8 mouse cellular contexts compared by ENCODE assay signal in genomic region chr4:131115247-131115646, GRCm38 (mm10).
DNase-seq lines count a peak whose midpoint lies in the region; ATAC-seq and TF ChIP-seq lines count a peak whose summit lies in the region.

No protein-coding gene starts in this region.

- no peak overlapping the region for H3K9ac ChIP-seq in hindbrain, embryonic 16.5 days (ENCODE audit: low read depth, low read length)
- H3K9ac ChIP-seq in CH12.LX (ENCODE audit: insufficient read depth, low read depth) = no peak overlapping the region
- H3K9ac ChIP-seq in lung, embryonic 14.5 days = no peak overlapping the region

- intact Hi-C loops in heart, postnatal 14 days (cut with DNase I) = no loop called here

- dilution Hi-C loops in CH12.LX (cut with MboI; ENCODE audit: extremely low pct_ligation_motif_present, extremely low pct_unique_long_range_greater_than_20kb, low sequenced_read_pairs) = no loop called here

- no peaks in the 10 kb centered on the region for H3K36me3 ChIP-seq in hindbrain, embryonic 10.5 days
- no peaks in the 10 kb centered on the region for H3K36me3 ChIP-seq in hindbrain, embryonic 16.5 days (ENCODE audit: control insufficient read depth, insufficient read depth, low read length)
- no peaks in the 10 kb centered on the region for H3K36me3 ChIP-seq in CH12.LX (replicated peaks in 1 of 2; ENCODE audit: control insufficient read depth in 1 of 2, insufficient read depth in 1 of 2, low read length in 1 of 2)
- no peaks in the 10 kb centered on the region for H3K36me3 ChIP-seq in lung, embryonic 14.5 days (ENCODE audit: insufficient read depth)

- no peaks in the 10 kb centered on the region for H3K79me2 ChIP-seq in CH12.LX (replicated peaks; ENCODE audit: control insufficient read depth, extremely low read depth, insufficient read depth, poor library complexity, severe bottlenecking)

- no peak for TF ChIP-seq RAD21 in CH12.LX (IDR thresholded peaks at IDR 0.05; ENCODE audit: low read depth, low read length)

- ATAC-seq in hindbrain, embryonic 16.5 days = no peak
- ATAC-seq in lung, embryonic 14.5 days (ENCODE audit: insufficient read depth) = no peak

- peaks cover 6% of the 10 kb centered on the region; the same call in 1 of the 2 replicates for H3K27me3 ChIP-seq in hindbrain, embryonic 10.5 days (ENCODE audit: insufficient read depth, poor library complexity, severe bottlenecking)
- H3K27me3 ChIP-seq in hindbrain, embryonic 16.5 days (replicated peaks; ENCODE audit: control insufficient read depth, insufficient read depth, low read length) = no peaks in the 10 kb centered on the region
- H3K27me3 ChIP-seq in CH12.LX (replicated peaks) = peaks cover 43% of the 10 kb centered on the region
- no peaks in the 10 kb centered on the region for H3K27me3 ChIP-seq in lung, embryonic 14.5 days (ENCODE audit: insufficient read depth, low read length)

- in situ Hi-C loops in CH12.LX (cut with MboI; ENCODE audit: low pct_ligation_motif_present, low pct_unique_long_range_greater_than_20kb, low sequenced_read_pairs) = no loop called here

- TF ChIP-seq POLR2A in CH12.LX (IDR thresholded peaks at IDR 0.05; ENCODE audit: low read depth, low read length) = no peak

- peaks cover 27% of the 10 kb centered on the region for H3K4me1 ChIP-seq in hindbrain, embryonic 10.5 days (replicated peaks)
- H3K4me1 ChIP-seq in hindbrain, embryonic 16.5 days (ENCODE audit: control insufficient read depth, insufficient read depth, low read depth, low read length) = no peaks in the 10 kb centered on the region; the same call in 1 of the 2 replicates
- no peaks in the 10 kb centered on the region for H3K4me1 ChIP-seq in CH12.LX (ENCODE audit: control insufficient read depth in 1 of 2, insufficient read depth in 2 of 2)
- H3K4me1 ChIP-seq in lung, embryonic 14.5 days (ENCODE audit: insufficient read depth) = no peaks in the 10 kb centered on the region

- no peaks in the 10 kb centered on the region for H3K9me3 ChIP-seq in hindbrain, embryonic 10.5 days
- no peaks in the 10 kb centered on the region for H3K9me3 ChIP-seq in hindbrain, embryonic 16.5 days (ENCODE audit: control insufficient read depth, low read length)
- H3K9me3 ChIP-seq in CH12.LX (replicated peaks; ENCODE audit: low read length) = no peaks in the 10 kb centered on the region
- no peaks in the 10 kb centered on the region for H3K9me3 ChIP-seq in lung, embryonic 14.5 days (ENCODE audit: low read depth, low read length)

- TF ChIP-seq EP300 in CH12.LX (IDR thresholded peaks at IDR 0.05; ENCODE audit: low read length) = no peak

- no peak overlapping the region for H3K4me3 ChIP-seq in hindbrain, embryonic 10.5 days
- no peak overlapping the region for H3K4me3 ChIP-seq in hindbrain, embryonic 16.5 days (ENCODE audit: low read length)
- no peak overlapping the region for H3K4me3 ChIP-seq in CH12.LX (replicated peaks in 1 of 3; ENCODE audit: low read depth in 2 of 3, low read length in 2 of 3, poor library complexity in 1 of 3)
- H3K4me3 ChIP-seq in lung, embryonic 14.5 days (ENCODE audit: low read depth, low read length) = no peak overlapping the region

- DNase-seq in hindbrain, embryonic 10.5 days (ENCODE audit: low spot score) = peak; percentile 77
- peak; percentile 45 for DNase-seq in CH12.LX (ENCODE audit: extremely low read depth)
- DNase-seq in adrenal gland, postnatal 36 days = peak; percentile 80 to 83
- DNase-seq in heart, postnatal 14 days = peak; percentile 77 to 87
- DNase-seq in lung, embryonic 14.5 days = peak; percentile 95
- DNase-seq in thymus, postnatal 14 days = peak; percentile 43
- no peak for DNase-seq in MN1 (ENCODE audit: low spot score)

- H3K4me2 ChIP-seq in hindbrain, embryonic 16.5 days (ENCODE audit: low read length) = no peak overlapping the region
- no peak overlapping the region for H3K4me2 ChIP-seq in CH12.LX (ENCODE audit: insufficient read depth, low read depth, poor library complexity, severe bottlenecking)
- no peak overlapping the region for H3K4me2 ChIP-seq in lung, embryonic 14.5 days

- no peak overlapping the region for H3K27ac ChIP-seq in hindbrain, embryonic 10.5 days
- H3K27ac ChIP-seq in hindbrain, embryonic 16.5 days (ENCODE audit: low read depth, low read length) = no peak overlapping the region
- no peak overlapping the region for H3K27ac ChIP-seq in CH12.LX (ENCODE audit: insufficient read depth, low read depth)
- no peak overlapping the region for H3K27ac ChIP-seq in lung, embryonic 14.5 days (ENCODE audit: low read depth)

- TF ChIP-seq CTCF in CH12.LX (conservative IDR thresholded peaks at IDR 0.05 in 1 of 2, IDR thresholded peaks at IDR 0.05 in 1 of 2; ENCODE audit: low read depth in 2 of 2, low read length in 2 of 2) = no peak
- no peak for TF ChIP-seq CTCF in lung, embryonic 14.5 days (IDR thresholded peaks at IDR 0.05; ENCODE audit: low read depth)

- WGBS in hindbrain, embryonic 10.5 days = 9% methylated on average over 5 of the region's 5 CpGs
- 16% methylated on average over 5 of the region's 5 CpGs for WGBS in hindbrain, embryonic 16.5 days
- WGBS in lung, embryonic 14.5 days = 6% methylated on average over 5 of the region's 5 CpGs

TF ChIP-seq in CH12.LX, 34 proteins besides CTCF, POLR2A, EP300 and RAD21:
- no peak for TF ChIP-seq ELF1 (IDR thresholded peaks at IDR 0.05; ENCODE audit: low read depth, low read length)
- peak; percentile 98 for TF ChIP-seq SIN3A (IDR thresholded peaks at IDR 0.05; ENCODE audit: low read length)
- no peak for TF ChIP-seq MEF2A (IDR thresholded peaks at IDR 0.05; ENCODE audit: borderline replicate concordance, low read depth, low read length)
- no peak for TF ChIP-seq RCOR1 (conservative IDR thresholded peaks at IDR 0.05; ENCODE audit: low read depth, low read length)
- peak; percentile 68; the same call in 1 of the 2 replicates for TF ChIP-seq MXI1 (IDR thresholded peaks at IDR 0.05; ENCODE audit: low read depth, low read length)
- TF ChIP-seq ETS1 (conservative IDR thresholded peaks at IDR 0.05; ENCODE audit: low read depth, low read length) = no peak
TF ChIP-seq in CH12.LX: peak in this region for 2.
